Mouse (Mus musculus) T-cell, adult 2 months (primary cell): ENCODE measurements at regions not wholly inside any gene's neighbourhood (a gene's known extent, or its start where the extent isn't known, plus 50 kb on each side); places are given as distances from the start of the nearest gene placed in this dataset.

Experiments used
- DNase-seq: peaks from one replicate; pipeline ENCODE4 v3.0.0; 2022; ENCODE audit warnings: low spot score

DNA sequence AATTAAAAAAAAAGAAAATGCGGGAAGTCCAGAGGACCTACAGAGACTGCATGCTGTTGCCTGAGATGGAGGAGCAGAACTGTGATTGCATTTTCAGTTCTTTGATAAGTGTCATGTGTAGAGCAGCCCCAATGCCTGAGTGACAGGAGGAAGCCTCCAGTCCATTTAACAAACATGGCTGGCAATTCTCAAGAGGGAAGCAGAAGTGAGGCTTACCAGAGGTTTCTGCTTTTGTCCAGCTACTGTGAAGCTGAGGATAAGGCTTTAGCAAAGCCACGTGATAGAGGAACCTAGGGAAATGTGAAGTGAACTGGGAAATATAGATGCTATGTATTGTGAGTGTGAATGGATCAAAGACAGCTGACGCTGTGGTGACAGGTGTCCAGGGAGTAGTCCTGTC, 56.6 kb downstream of the Sucnr1 start:
- no peak for DNase-seq

DNA sequence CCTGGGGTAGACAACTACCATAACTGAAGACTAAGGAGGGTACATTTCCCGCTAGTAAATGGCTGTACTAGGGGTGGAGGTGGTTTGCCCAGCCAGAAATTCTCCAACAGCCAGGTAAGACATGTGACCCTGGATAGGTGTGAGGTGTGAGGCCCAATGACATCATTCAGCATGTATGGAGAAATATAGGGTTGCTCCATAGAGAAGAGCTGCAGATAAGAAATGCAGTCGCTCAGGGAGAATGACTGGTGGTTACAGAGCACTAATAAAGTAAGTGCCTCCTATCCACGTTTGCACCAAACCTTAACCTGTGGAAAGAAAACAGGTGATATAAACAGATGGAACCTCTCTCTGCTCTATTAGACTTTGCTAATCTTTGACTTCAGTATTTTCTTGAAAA, 78.2 kb downstream of the Sucnr1 start:
- DNase-seq: no peak

DNA sequence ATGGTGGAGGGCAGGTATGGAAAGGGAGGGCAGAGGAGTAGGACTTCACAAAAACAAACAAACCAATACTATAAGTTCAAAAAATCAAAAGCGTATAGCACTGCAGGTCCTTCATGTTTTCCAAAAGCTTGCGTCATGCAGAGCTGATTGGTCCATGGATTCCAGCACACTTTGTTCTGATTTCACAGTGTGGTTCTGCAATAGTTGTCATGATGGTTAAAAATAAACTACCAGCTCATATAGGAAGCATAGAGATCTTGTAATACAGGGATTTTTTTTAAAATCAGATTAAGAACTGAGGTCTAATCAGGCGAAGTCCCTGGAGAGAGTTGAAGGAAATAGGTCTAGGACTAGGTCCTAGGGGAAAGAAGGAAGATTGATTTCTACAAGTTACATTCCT, 86.0 kb downstream of the Sucnr1 start:
- DNase-seq: no peak

DNA sequence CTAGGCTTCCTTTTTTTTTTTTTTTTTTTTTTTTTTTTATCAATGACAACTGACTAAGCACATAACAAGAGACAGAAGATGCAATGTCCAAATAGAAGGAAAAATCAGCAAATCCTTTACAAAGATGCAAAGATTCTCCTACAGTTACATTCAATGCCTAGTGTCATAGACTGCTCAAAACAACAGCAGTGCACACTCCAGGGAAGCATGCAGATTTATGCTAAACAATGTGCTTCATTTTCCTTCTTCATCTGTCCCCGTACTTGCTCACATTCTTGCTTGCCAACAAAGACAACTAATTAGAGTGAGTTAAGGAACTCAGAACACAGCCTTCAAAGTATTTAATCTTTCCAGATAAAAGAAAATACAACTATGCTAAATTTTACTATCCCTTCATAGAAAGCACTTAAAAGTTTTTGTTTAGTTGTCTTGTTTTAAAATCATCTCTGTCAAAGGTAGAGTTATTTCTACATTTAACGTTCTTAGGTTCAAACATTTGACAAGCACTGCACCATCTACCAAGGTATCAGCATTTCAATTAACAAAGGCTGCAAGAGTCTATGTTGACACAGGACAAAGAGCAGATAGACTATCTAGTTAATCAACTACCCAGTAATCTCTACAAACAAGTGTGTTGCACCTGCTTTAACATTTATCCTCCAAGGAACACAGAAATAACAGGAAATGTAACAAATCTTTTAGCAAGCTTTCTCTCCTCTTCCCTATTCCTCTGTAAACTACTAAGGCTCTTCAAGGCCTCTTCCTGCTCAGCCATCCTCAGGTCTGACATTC, 86.7 kb downstream of the Sucnr1 start:
- no peak for DNase-seq

DNA sequence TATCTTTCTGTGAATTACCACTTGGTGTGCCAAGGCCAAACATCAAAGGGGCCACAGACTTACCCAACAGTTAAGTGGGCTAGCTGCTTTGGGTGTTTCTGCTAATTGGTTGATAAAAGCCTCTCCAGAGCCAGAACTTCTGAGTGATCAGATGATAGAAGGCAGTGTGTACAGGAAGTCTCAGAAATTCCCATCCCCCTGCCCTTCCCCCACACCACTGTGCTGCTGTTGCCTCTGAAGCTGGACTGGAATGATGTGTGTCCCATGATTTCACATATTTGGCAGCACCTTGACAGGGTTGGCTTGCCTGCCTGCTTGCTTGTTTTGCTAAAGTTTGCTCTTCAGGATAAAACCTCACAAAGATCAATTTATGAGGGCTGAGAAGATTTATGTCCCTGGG, 87.9 kb downstream of the Sucnr1 start:
- DNase-seq: peak; percentile 3

DNA sequence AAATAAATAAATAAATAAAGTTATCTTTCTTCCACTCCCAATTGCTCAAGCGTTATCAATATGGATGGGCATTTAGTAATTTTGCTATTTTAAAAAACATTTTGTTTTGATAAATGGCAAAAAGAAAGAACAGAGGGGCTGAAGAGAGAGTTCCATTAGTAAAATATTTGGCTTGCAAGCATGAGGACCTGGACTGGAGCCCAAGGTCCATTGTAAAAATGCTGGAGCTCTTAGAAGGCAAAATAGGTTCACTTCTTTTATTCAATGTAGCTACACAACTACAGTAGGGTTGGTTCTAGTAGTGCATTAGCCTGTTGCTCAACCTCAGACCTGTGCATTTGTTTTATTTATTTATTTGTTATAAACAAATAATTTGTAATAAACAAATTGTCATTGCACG, 102.8 kb downstream of the Sucnr1 start:
- no peak for DNase-seq

DNA sequence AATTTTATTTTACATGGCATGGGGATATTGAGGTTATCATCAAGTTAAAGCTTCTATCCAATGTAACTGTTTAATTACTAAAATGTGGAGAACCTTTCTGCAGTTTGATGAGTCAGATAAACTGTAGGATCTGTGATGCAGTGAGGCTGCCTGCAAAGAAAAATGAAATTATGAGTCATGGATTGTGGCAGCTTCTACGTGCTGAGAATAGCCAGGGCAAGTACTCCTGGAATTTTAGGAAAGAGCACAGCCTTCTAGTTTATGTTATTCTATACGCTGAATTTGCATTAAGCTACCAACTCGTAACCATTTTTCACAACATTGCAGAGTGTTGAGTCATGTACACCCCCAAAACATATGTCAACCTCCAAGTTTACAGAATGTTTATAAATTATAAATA, 114.4 kb downstream of the Sucnr1 start:
- no peak for DNase-seq

DNA sequence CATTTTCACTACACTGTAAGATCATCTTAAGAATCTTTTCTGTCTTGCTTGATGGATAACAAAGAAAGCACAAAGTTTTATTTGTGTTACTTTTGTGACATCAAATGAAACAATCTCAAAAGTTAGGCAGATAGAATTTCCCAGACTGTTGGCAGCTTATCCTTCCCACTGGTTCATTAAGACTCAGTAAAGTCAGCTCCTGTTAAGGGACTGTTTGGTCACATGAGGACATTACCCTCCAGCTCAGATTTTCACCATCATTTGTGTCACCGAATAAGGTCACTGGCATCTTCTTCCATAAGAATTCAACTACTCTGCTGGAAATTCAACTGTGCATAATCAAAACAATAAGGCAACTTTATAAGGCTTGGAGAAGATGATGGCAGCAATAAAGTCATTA, 126.3 kb downstream of the Sucnr1 start:
- no peak for DNase-seq

DNA sequence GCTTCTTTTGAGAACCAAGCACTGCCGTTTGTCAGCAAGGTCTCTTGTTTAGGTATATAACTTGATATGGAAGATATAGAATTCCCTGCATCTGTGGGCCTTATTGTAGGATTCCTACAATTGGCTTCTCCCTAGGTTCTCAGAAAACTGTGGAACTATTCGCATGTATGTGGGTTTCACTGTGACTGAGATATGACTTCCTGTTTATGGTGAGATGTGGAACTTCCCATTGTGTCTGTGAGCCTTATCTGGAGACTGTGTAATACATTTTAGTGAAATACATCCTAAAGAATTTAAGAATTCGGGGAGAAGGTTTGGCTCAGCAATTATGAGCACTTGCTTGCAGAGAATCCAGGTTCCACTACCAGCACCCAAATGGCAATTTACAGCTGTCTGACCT, 137.3 kb downstream of the Sucnr1 start:
- no peak for DNase-seq

DNA sequence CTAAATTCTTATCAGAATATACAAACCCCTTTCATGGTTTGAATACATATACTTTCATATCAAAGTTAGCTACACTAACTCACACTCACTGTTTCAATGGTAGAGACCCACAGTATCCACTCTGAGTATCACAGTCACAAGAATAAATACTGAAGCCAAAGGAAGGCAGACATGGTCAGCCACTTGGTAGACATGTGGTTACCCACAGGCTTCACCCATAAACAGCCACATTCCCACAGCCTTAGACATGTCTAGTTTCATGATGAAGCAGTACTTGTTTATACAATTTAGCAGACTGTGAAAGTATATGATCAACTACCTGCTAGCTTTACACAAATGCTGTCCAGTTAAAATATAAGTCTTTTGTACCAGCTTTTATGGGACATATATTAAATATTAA, 159.0 kb downstream of the Sucnr1 start:
- no peak for DNase-seq

DNA sequence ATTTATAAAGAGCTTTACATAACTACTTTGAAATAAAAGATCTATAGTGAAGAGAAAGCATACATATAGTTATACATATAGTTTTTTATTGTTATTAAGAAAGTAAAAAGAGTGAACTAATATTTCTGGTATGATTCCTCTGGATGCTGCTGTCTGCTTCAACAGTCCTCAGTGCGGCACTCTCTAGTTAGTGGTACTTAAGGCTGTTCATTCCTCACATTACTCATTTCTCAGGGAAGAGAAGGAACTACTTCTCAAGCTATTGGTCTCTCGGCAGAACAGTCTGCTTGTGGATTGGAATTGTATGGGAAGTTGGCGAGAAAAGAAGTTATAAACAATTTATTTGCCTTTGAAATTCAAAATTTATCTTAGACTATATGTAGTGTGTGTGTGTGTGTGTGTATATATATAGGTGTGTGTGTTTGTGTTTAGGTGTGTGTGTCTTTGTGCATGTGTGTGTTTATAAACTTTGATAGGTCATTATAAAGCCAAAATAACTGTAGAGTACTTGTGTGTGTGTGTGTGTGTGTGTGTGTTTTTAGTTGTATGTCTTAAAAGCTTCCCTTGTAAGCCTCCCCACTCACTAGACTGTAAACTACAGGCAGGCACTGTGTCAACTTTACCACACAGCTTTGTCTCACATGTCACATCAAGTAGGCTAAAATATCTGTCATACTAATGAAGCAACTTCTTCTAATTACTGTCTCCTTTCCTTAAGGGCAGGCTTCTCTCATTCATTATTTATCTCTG, 185.2 kb downstream of the Sucnr1 start:
- no peak for DNase-seq

DNA sequence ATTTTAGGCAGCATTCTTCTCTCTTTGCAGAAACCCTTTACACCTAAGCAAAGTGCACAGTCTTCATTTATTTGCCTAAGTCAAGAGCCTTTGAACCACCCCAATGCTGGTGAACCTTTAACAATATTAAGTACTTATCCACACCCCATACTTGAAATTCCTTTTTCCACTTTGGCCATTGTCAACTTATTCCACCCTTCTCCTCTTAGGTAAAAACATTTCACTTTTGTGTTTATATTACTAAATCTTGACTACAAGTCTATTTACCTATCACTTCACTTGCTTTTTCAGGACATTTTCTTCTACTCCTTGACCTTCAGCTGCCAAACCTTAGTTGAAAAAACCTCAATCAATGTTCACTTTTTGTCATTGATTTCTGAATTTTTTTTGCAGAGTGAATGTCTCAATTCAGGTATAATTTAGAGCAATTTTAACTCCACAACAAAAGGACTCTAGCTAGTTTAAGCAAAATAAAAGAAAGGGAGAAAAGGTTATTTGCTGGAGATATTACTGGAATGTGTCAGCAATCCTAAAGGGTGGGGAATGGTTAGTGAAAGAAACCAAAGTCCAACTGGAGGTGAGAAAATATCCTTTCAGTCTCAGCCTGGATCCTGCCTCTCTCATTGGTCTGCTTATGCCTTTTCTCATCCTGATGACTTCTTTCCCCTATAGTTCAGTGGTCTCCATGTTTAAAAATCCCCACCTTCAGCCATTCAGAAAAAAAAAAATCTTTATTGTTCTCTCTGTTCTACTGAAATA, 185.9 kb downstream of the Sucnr1 start:
- no peak for DNase-seq

DNA sequence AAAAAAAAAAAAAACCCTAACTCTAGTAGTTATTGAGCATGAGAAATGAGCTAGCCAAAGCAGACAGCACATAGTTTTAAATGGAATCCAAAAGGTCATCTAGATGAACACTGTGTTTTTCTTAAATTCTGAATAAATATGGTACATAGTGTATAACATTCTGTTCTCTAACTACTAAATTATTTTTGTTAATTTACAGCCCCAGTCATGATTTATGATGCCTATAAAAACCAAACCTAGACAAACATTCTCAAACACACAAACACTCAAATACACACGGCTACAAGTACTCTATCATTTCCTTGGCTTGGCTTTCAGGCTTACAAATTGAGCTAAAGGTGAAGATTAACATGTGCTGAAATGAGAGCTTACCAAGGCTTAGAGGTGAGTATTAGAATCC, 188.8 kb downstream of the Sucnr1 start:
- DNase-seq: no peak

DNA sequence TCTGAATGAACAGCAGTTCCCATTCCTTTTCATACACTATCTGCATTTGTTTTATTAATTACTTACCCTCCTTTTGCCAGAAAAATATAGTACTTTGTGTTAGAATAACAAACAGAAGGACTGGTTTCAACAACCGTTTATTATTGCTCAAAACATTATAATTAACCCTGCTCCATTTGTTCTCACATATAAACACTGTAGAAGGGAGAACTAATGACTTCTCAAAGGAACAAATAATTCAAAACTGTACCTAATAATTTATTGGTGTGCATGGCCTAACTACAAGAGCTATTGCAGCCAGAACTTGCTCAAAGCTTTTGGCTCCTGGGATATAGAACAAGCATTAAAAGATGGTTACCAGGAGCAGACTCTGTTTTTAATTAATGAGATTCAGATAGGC, 192.1 kb downstream of the Sucnr1 start:
- no peak for DNase-seq

DNA sequence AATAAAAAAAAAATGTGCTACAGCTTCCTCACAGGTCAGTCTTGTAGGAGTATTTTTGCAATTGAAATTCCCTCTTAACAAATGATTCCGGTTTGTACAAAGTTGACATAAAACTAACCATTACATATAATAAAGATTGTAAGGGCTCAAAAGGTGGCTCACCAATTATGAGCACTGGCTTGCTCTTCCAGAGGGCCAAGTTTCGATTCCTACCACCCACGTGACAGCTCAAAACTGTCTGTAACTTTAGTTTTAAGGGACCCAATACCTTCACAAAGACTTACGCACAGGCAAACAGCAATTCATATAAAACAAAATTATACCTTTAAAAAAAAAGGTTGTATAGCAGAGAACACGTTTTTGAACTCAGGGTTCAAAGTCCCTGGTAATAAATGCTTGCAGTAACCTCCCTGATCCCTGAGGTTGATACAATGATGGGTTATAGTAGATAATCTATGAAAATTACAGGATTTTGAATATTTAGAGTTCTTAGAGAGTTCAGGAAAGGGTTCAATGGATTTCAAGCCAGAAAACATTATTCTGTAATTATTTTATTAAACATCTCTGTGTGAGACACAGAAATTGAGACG, 193.7 kb downstream of the Sucnr1 start:
- no peak for DNase-seq

DNA sequence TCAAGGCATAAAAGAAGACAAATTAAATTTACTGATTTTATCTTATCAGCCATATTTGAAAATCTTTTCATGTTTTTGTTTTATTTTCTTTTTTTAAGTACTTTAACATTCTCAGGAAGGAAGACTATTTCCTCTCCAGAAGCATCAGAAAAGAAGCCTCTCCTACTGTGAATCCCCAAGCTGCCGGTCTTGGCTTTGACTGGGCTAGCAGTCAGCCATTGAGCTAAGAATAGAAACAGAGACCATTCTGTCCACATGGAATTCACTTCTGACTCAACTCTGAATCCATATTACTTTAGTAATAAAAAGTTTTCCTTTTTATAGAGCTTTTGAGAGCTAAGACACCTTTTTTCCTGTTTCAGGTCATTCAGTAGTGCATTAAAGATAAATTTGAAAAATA, 194.8 kb upstream of the Mbnl1 start:
- no peak for DNase-seq

DNA sequence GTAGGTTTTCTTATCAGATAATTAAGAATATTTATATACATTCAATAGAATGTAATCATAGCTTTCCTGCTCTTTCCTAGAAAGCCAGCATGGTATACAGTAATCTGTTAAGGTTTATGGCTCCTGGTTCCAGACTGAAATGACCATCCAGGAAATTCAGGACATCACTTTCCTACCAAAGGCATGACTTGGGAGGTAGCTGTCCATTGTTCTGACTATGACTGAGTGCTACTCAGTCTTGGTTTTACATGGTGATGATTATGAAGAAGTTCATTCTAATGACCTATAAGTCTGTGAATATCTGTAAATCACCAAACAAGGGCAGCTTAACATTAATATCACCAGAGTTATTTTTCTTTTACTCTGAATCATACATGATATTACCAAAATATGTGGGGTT, 191.4 kb upstream of the Mbnl1 start:
- DNase-seq: no peak

DNA sequence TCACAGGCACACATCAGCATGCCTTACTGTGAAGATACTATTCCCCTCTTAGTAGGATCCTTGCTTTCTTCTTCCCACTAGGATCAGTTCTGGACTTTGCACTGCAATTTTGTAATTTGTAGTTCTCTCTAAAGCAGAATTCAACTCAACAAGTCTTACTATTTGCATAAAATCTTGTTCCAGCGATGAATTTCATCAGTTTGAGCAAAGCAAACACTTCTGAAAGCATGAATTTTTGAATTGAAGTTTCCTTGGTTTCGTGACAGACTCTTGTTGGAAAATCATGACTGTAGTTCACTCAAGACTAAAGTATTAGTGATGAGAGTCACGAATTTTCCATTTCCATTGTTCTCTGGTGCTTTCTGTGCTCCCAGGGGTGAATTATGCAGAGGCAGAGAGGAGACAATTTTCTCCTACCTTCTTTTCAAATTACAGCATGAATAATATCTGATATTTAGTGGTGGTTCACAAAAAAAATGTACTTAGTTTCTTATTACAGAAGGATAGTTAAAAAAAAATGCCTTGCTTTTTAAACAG, 190.6 kb upstream of the Mbnl1 start:
- no peak for DNase-seq

DNA sequence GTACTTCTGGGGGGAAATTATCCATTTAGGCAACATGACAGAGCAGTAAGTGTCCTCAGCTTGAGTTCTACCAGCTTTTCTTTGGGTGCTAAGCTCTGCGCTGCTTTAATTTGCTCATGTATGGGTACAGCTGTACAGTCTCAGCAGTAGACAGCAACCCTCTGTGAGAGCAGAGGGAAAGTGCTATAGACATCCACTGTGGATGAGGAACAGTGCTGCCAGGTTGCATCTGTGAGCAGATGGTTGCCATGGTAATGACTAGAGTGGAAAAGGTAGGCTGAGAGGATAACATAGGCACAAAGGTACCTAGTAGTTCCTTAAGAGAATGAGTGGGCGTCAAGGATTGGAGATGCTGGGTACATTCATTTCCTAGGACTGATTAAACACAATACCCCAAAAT, 180.5 kb upstream of the Mbnl1 start:
- DNase-seq: no peak

DNA sequence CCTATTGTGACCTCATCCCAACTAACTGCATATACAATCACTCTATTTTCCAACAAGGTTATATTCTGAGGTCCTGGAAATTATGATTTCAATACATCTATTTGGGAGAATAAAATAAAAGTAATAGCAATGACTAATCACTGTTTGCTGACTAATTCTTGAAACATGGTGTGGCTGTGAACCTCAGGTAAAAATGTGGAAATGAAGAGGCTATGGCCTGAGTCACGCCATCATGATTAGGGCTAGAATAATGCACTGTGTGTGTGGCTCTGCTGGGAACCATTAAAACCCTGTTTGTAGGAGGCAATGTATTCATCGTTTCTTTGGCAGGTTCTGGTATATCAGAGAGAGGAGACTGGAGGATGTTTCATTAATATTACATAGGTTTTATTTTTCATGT, 179.7 kb upstream of the Mbnl1 start:
- no peak for DNase-seq

DNA sequence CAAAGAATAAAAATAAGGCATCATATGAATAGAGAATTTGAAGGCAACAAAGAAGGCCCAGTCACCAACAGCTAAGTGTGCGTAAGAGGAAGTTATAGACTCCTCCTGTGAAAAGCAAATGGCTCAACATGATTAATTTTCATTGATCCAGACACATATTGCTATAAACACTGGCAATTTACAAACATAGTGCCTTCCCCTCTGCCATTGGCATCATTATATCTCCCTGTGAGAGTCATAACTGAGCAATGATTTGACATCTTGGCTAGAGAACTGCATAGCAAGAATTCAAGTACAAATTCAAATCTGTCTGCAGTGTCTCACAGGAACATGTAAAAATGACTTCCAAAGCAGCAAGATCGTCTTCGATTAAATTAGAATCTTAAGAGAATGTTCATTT, 167.2 kb upstream of the Mbnl1 start:
- no peak for DNase-seq

DNA sequence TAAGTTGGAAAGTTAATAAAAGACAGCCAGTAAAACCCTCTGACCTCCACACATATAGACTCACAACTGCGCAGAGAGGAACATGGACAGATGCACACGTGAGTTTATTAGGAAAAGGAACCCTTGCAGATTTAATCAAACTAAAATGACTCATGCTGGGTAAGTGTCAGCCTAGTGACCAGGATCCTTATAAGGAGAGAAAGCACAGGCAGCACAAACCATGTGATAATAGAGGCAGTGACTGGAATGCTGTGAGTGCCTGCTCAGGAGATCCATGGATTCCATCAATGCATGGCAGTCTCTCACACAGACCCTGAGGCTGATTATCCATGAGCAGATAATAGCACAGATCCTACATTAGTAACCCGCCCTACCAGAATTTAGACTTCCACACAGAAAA, 162.2 kb upstream of the Mbnl1 start:
- no peak for DNase-seq
